Mouse (Mus musculus): Measurements from ENCODE around the gene Pip5k1a. TPM values are rescaled to one million over a fixed set of nuclear protein-coding genes. Genes with fewer than 3 reads are reported as not detected.
"Not testable (repeated sequence)": the region's sequence is repeated elsewhere in the genome, so short reads cannot be mapped to it uniquely, and the experiment has no call there.

The Pip5k1a gene
- total RNA-seq, 2 experiments from 2014 or later: 62.3 to 64.0 TPM

- peak; percentile 97 for DNase-seq
Measured at GRCm38 (mm10) chr3:95042166-95042837, 64.4 kb downstream of the Pip5k1a start, which contains the start of gene Psmd4. Gene Psmd4, minus strand, starts transcription at chr3:95042614.

DNA sequence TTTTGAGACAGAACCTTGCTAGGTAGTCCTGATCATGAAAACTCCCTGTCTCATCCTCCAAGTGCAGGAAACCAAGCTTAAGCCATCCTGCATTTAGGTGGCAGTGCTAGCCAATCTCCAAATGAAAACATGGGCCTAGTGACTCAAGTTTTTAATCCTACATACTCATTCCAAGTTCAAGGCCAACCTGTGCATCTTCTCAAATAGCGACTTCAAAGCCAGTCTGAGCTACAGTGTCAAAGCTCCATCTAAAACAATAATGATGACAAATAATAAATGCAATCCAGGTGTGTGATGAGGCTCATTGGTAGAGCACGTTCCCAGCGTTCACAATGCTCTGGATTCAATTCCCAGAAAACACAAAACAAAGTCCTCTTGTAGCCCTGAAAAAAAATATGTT, 65.1 kb downstream of the Pip5k1a start:
- no peak for DNase-seq

DNA sequence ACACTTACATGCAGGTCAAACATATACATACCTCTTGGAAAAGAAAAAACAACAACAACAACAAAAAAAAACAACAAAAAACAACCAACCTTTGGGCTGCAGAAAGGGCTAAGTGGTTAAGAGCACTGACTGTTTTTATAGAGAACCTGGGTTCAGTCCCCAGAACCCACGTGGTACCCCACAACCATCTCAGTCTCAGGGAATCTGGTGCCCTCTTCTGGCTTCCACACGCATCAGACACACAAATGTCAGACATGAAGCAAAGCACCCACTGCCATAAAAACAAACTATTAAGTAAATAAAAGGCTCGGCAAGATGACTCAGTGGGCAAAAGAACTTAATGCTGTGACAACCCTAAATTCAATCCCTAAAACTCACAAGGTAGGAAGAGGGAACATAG, 76.8 kb downstream of the Pip5k1a start:
- DNase-seq: no peak

- DNase-seq: not testable (repeated sequence)
Measured at GRCm38 (mm10) chr3:95029291-95029827, 77.4 kb downstream of the Pip5k1a start.

DNA sequence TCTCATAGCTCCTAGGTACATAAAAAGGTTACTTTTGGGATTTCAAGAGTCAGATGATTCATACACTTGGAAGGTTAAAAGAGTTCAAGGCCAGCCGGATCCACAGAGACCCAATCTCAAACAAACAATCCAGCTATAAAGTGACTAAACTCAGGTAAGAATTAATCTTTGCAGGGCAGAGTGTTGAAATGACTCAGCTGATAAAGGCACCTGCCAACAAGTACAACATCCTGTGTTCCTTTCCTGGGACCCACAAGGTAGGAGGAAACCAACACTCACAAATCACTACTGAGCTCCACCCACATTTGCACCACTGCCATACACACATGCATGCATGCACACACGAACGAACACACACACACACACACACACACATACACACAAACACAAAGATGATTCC, 78.1 kb downstream of the Pip5k1a start:
- DNase-seq: no peak

DNA sequence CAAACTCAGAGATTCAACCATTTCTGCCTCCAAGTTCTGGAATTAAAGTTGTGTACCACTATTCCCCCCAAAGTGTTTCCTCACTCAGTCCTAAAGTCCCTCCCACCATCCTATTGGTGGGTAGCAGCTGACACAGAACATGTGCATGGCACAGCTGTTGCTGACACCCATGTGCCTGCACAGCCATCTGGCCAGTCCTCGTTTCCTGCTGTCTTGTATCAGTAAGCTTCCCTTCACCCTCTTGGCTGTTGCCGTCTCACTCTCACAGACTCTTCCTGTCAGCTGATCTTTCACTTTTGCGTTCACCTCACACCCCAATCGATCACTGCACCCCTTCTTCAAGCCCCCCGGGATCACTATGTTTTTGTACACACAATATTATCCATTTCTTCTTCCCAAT, 79.0 kb downstream of the Pip5k1a start:
- DNase-seq: peak; percentile 78 to 85

DNA sequence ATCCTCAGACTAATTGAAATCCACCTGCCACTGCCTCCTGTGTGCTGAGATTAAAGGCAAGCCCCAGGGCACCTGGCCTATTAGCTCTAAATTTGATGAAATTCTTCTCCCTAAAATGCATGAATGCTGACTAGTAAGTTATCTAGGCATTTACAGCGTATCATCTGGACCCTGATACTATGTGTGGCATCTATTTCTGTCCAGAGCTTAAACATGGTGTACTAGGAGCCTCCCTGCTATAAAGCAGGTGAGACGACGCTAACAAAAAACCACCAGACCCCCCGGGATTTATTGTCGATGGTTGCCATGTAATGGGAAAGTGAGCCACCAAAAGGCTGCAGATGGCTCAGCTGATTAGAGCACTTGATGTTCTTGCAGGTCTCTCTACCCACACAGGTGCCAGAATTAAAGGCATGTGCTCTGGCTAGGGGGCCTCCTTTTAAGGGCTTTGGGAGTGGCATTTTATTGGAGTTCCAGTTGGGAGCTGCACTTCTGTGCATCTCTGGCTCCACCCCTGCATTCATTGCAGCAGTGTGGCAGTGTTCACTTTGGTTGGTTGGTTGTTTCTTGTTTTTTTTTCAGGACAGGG, 79.6 kb downstream of the Pip5k1a start:
- DNase-seq: peak; percentile 27 to 43

GRCm38 (mm10) chr3:95025202-95025601, 81.5 kb downstream of the Pip5k1a start:
- DNase-seq: no peak

- DNase-seq: no peak
Measured at GRCm38 (mm10) chr3:95024551-95024950, 82.2 kb downstream of the Pip5k1a start.

DNA sequence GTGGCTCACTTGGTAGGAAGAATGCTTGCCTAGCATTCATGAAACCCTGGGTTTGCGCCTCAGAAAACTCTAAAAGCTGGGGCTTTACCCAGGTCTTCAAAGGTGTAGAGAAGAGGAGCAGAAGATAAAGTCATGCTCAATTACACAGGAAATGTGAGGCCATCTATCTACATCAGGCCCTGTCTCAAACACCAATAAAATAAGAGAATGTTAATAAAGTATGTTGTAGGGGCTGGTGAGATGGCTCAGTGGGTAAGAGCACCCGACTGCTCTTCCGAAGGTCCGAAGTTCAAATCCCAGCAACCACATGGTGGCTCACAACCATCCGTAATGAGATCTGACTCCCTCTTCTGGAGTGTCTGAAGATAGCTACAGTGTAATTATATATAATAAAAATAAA, 85.8 kb downstream of the Pip5k1a start:
- DNase-seq: not testable (repeated sequence)

DNA sequence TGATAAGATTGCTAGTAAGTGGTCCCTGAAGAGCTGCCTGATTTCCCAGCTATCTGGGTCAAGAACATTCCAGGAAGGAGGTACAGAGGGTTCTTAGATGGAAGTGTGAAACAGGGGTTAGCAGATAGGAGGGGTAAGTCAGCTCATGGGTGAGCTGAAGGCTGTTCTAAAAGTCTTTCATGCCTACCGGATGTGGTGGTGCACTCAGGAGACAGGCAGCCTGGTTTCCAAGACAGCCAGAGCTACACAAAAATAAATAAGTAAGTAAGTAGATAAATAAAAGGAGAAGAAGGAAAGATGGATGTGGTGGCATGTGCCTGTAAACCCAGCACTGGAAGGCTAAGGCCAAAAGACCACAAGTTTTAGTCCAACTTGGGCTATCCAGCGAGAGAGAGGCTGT, 88.0 kb downstream of the Pip5k1a start:
- no peak for DNase-seq

DNA sequence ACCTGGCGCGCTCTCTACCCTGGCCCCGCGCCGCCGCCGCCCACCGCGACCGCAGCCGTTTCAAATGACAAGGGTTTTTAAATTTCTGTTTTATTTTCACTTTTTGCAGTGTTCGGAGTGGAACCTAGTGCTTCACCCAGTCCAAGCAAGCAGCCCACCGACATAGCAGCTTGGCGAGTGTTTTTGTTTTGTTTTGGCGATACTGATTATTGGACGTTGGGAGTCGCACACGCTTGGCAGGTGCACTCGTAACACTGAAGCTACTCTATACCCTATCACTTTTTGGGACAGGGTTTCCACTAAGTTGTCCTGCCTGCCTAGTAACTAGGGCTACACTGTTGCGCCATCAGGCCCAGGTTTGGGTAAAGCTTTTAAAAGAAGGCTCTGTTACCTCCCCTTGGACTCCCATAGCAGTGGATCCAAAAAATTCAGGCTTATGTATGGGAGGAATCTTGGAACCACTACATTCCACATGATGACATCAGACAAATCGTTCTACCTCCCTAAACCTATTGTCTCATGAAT, 90.1 kb downstream of the Pip5k1a start:
- no peak for DNase-seq

DNA sequence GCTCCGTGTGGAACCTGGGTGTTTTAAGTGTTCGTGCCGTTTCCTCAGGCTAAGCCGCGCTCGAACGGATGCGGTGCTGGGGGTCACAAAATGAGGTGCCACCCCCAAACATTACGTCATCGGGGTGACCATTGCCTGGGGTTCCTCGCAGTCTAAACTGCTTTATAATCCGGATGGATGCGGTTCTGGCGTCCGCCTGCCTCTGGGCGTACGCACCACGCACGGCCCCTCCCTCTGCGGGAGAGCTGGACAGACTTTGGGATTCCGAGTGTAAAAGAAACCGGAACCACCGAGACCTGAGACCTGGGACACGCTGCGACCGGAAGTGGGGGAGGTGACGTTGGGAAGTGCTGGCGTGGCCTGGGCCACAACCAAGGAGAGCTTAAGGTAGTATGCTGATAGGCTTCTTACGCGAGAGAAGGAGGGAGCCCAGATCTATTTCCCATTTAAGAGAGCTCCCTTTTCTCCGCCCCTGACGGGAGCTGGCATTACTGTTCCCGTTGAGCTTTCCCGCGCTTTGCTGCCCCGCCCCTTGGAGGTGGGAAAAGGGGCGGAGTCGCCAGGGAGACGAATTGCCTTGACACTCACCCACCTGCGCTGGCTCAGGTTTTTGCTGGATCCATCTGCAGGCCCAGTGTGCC, 90.7 kb downstream of the Pip5k1a start:
- peak; percentile 90 to 93 for DNase-seq

GRCm38 (mm10) chr3:95015337-95015872, 91.3 kb downstream of the Pip5k1a start, which contains the start of gene Zfp687:
Gene Zfp687, minus strand, starts transcription at chr3:95015448.
- peak; percentile 100 for DNase-seq

DNA sequence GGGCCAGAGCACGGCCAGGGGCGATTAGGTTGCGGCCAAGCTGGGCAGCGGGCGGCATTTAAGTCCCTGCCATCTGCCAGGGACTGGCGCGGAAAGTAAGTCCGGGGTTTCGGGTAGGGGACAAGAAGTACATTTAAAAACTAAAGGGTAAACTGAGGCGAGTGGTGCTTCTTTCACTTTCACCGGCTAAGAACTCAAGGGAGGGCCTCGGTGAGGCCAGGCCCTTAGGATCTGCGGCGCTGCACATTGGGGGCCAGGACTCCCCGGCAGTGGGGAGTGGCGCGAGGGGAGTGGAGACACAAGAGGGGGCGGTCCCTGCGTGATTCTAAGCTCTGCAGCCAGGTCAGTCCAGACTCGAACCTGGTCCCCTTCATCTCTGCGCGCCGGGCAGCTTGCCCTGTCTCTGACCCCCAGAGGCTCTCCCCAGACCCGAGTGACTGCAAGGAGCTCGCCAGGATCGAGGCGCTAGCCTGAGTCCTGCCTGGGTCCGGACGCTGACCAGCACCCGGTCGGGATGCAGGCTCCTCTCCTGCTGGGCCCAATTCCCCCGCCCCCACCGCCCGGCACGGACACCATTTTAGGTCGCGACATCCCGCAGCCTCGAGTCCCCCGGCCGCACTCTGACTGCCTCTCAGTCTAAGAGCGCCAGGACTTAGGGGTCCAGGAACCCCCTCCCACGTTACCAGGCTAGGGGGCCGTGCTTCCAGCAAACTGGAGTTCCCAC, 92.1 kb downstream of the Pip5k1a start:
- peak in 1 of 2 experiments; percentile 40 for DNase-seq

GRCm38 (mm10) chr3:95013699-95014427, 92.9 kb downstream of the Pip5k1a start:
- DNase-seq: no peak

DNA sequence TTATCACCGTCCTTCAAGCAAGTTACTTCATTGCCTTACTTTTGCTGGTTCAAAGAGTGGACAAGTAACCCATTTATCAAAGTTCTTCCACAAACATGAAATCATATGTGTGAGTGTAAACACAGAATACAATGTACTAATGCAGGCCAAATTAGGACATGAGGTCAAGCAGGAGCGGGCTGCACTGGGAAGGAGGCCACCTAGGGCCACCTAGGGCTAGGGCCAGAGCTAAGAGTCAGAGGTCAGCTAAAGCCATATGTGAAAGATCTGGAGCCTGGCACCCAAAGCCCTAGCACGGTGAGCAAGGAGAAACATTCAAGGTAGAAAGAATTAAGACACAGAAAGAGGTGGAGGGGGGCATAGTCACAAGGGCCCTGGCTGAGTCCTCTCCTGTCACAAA, 93.7 kb downstream of the Pip5k1a start:
- DNase-seq: no peak

GRCm38 (mm10) chr3:95010396-95010795, 96.3 kb downstream of the Pip5k1a start:
- DNase-seq: no peak
